In genomic region chr11:69917379-69917948, GRCm38 (mm10) we compare ENCODE assay signal across 24 mouse cellular contexts. TPM values are rescaled to one million over a fixed set of nuclear protein-coding genes. Genes with fewer than 3 reads are reported as not detected.
DNase-seq lines count a peak whose midpoint lies in the region; ATAC-seq and TF ChIP-seq lines count a peak whose summit lies in the region.
"Had no signal": no experiment of that assay in that cellular context is flagged by ENCODE, and none has a peak within 500 bp of the region (broad histone marks: within the 10 kb centered on the region; RNA-seq: fewer than 3 reads in every experiment).

No protein-coding gene starts in this region.

- peaks cover 63% of the 10 kb centered on the region for H3K36me3 ChIP-seq in midbrain, embryonic 10.5 days
- peaks cover 36% of the 10 kb centered on the region for H3K36me3 ChIP-seq in midbrain, postnatal 0 days (ENCODE audit: insufficient read depth, low read length)
- peaks cover 66% of the 10 kb centered on the region for H3K36me3 ChIP-seq in liver, embryonic 12.5 days

- peak; percentile 14 for DNase-seq in gastrocnemius, adult 2 months
- DNase-seq in gastrocnemius, postnatal 36 days, result no peak
- no peak for DNase-seq in midbrain, embryonic 10.5 days (ENCODE audit: low spot score)
- no peak for DNase-seq in midbrain, postnatal 0 days (ENCODE audit: low spot score)
- no peak for DNase-seq in layer of hippocampus, adult 18-20 months (ENCODE audit: low spot score in 2 of 2)
- no peak for DNase-seq in kidney, adult 8-10 months
- DNase-seq: adrenal gland, postnatal 36 days; cerebellum, adult 11-12 months; heart, postnatal 10 days; kidney, adult 9 months; kidney, postnatal 25 days; layer of hippocampus, adult 9-11 months; left cerebral cortex, postnatal 4 days; lung, postnatal 10 days; midbrain, embryonic 14.5 days; right cerebral cortex, postnatal 4 days had no signal

- H3K27ac ChIP-seq in gastrocnemius, adult 2 months, result no peak overlapping the region
- no peak overlapping the region for H3K27ac ChIP-seq in midbrain, embryonic 10.5 days (replicated peaks)
- no peak overlapping the region for H3K27ac ChIP-seq in midbrain, postnatal 0 days (ENCODE audit: low read depth, low read length)
- peak overlapping the region; percentile 99 for H3K27ac ChIP-seq in liver, embryonic 12.5 days
- H3K27ac ChIP-seq: hindbrain, embryonic 13.5 days; left cerebral cortex, adult 2 months had no signal

- peaks cover 72% of the 10 kb centered on the region for H3K4me1 ChIP-seq in midbrain, embryonic 10.5 days
- H3K4me1 ChIP-seq in midbrain, postnatal 0 days (ENCODE audit: insufficient read depth, low read length), result peaks cover 12% of the 10 kb centered on the region
- peaks cover 67% of the 10 kb centered on the region for H3K4me1 ChIP-seq in liver, embryonic 12.5 days

- H3K4me2 ChIP-seq in midbrain, postnatal 0 days (ENCODE audit: low read depth, low read length, poor library complexity, severe bottlenecking), result no peak overlapping the region
- peak overlapping the region; percentile 92 for H3K4me2 ChIP-seq in liver, embryonic 12.5 days
- H3K4me2 ChIP-seq: hindbrain, embryonic 13.5 days had no signal

- intact Hi-C loops in gastrocnemius, adult 2 months (cut with DNase I), result loop anchor here (10.0 kb wide), 1 partner anchor 813 kb away; no protein-coding TSS in a partner anchor
- intact Hi-C loops in gastrocnemius, postnatal 36 days (cut with DNase I), result no loop called here

- no peaks in the 10 kb centered on the region for H3K9me3 ChIP-seq in midbrain, embryonic 10.5 days (replicated peaks)
- no peaks in the 10 kb centered on the region for H3K9me3 ChIP-seq in midbrain, postnatal 0 days (ENCODE audit: low read length)
- H3K9me3 ChIP-seq in liver, embryonic 12.5 days (replicated peaks), result no peaks in the 10 kb centered on the region
- H3K9me3 ChIP-seq: hindbrain, embryonic 13.5 days had no signal

- 88% methylated on average over 8 of the region's 8 CpGs for WGBS in midbrain, embryonic 10.5 days
- WGBS in midbrain, postnatal 0 days, result 90% methylated on average over 8 of the region's 8 CpGs
- 66% methylated on average over 8 of the region's 8 CpGs for WGBS in liver, embryonic 12.5 days (ENCODE audit: insufficient replicate concordance)

- no peak overlapping the region for H3K4me3 ChIP-seq in gastrocnemius, adult 2 months
- H3K4me3 ChIP-seq in midbrain, embryonic 10.5 days, result peak overlapping the region; percentile 20; the same call in 1 of the 2 replicates
- H3K4me3 ChIP-seq in midbrain, postnatal 0 days (ENCODE audit: low read depth, low read length), result no peak overlapping the region
- peak overlapping the region; percentile 86 for H3K4me3 ChIP-seq in liver, embryonic 12.5 days
- H3K4me3 ChIP-seq: hindbrain, embryonic 13.5 days; left cerebral cortex, adult 2 months; myocyte had no signal

- TF ChIP-seq CTCF in gastrocnemius, adult 2 months (IDR thresholded peaks at IDR 0.05), result no peak
- TF ChIP-seq CTCF in midbrain, postnatal 0 days (IDR thresholded peaks at IDR 0.05), result no peak

- no peak overlapping the region for H3K9ac ChIP-seq in midbrain, postnatal 0 days (replicated peaks; ENCODE audit: low read length, poor library complexity, severe bottlenecking)
- H3K9ac ChIP-seq in liver, embryonic 12.5 days, result peak overlapping the region; percentile 100
- H3K9ac ChIP-seq: hindbrain, embryonic 13.5 days had no signal

- no peaks in the 10 kb centered on the region for H3K27me3 ChIP-seq in midbrain, embryonic 10.5 days (ENCODE audit: low read depth, poor library complexity, severe bottlenecking)
- no peaks in the 10 kb centered on the region for H3K27me3 ChIP-seq in midbrain, postnatal 0 days (ENCODE audit: insufficient read depth, low read length)
- H3K27me3 ChIP-seq in liver, embryonic 12.5 days (replicated peaks), result no peaks in the 10 kb centered on the region
- H3K27me3 ChIP-seq: hindbrain, embryonic 13.5 days had no signal

- no peak for ATAC-seq in midbrain, postnatal 0 days (ENCODE audit: low FRiP score)
- ATAC-seq in liver, embryonic 12.5 days, result no peak

RNA-seq across cellular contexts. Expression of gene Gps2, which starts 3.8 kb away (rescaled TPM):
- 10 to 100 TPM; 47.1 to 49.6 TPM for total RNA-seq in gastrocnemius, adult 2 months (2021)
- total RNA-seq in gastrocnemius, postnatal 36 days (2021), result 10 to 100 TPM; 33.9 to 42.5 TPM
- 98.4 and 111 TPM in 2 replicates for polyA plus RNA-seq in midbrain, embryonic 10.5 days (2016; fragmentation: Nextera tagmentation; extraction: Ambion mirVana)
- total RNA-seq in midbrain, postnatal 0 days (2014; rRNA removed), result 45.8 and 47.6 TPM in 2 replicates
- polyA plus RNA-seq in midbrain, postnatal 0 days (2015; fragmentation: Nextera tagmentation; extraction: Ambion mirVana), result 60.3 and 64.3 TPM in 2 replicates
- polyA plus RNA-seq in liver, embryonic 12.5 days (2016; fragmentation: Nextera tagmentation; extraction: Ambion mirVana), result 125 TPM in 2 replicates
- total RNA-seq in layer of hippocampus, adult 18-20 months (2021), result 10 to 100 TPM; 35.7 to 36.1 TPM

RNA-seq across cellular contexts. Expression of gene Eif5a, which starts 4.3 kb away (rescaled TPM):
- 100 to 1,000 TPM; 413 to 433 TPM for total RNA-seq in gastrocnemius, adult 2 months (2021)
- total RNA-seq in gastrocnemius, postnatal 36 days (2021), result 100 to 1,000 TPM; 402 to 432 TPM
- polyA plus RNA-seq in midbrain, embryonic 10.5 days (2016; fragmentation: Nextera tagmentation; extraction: Ambion mirVana), result 2,258 and 2,701 TPM in 2 replicates
- 452 and 486 TPM in 2 replicates for total RNA-seq in midbrain, postnatal 0 days (2014; rRNA removed)
- polyA plus RNA-seq in midbrain, postnatal 0 days (2015; fragmentation: Nextera tagmentation; extraction: Ambion mirVana), result 1,054 and 1,096 TPM in 2 replicates
- polyA plus RNA-seq in liver, embryonic 12.5 days (2016; fragmentation: Nextera tagmentation; extraction: Ambion mirVana), result 2,199 and 2,266 TPM in 2 replicates
- total RNA-seq in layer of hippocampus, adult 18-20 months (2021), result 100 to 1,000 TPM; 438 to 463 TPM

RNA-seq across cellular contexts. Expression of gene Neurl4, which starts 16.6 kb away (rescaled TPM):
- 10 to 100 TPM; 25.2 to 33.5 TPM for total RNA-seq in gastrocnemius, adult 2 months (2021)
- total RNA-seq in gastrocnemius, postnatal 36 days (2021), result 10 to 100 TPM; 22.9 to 23.1 TPM
- polyA plus RNA-seq in midbrain, embryonic 10.5 days (2016; fragmentation: Nextera tagmentation; extraction: Ambion mirVana), result 12.8 and 14.3 TPM in 2 replicates
- 112 and 118 TPM in 2 replicates for total RNA-seq in midbrain, postnatal 0 days (2014; rRNA removed)
- 15.2 and 16.7 TPM in 2 replicates for polyA plus RNA-seq in midbrain, postnatal 0 days (2015; fragmentation: Nextera tagmentation; extraction: Ambion mirVana)
- polyA plus RNA-seq in liver, embryonic 12.5 days (2016; fragmentation: Nextera tagmentation; extraction: Ambion mirVana), result 4.5 and 5.7 TPM in 2 replicates
- total RNA-seq in layer of hippocampus, adult 18-20 months (2021), result 100 to 1,000 TPM; 108 to 114 TPM

RNA-seq across cellular contexts. Expression of gene 2810408A11Rik, which starts 16.7 kb away (rescaled TPM):
- under 1 TPM in 1 of 2 experiments, not detected in 1; 0.33 TPM for total RNA-seq in gastrocnemius, adult 2 months (2021)
- under 1 TPM in 1 of 2 experiments, not detected in 1; 0.59 TPM for total RNA-seq in gastrocnemius, postnatal 36 days (2021)
- polyA plus RNA-seq in midbrain, embryonic 10.5 days (2016; fragmentation: Nextera tagmentation; extraction: Ambion mirVana), result 14.8 and 20.5 TPM in 2 replicates
- 3.3 and 8.7 TPM in 2 replicates for total RNA-seq in midbrain, postnatal 0 days (2014; rRNA removed)
- polyA plus RNA-seq in midbrain, postnatal 0 days (2015; fragmentation: Nextera tagmentation; extraction: Ambion mirVana), result 4.8 and 6.2 TPM in 2 replicates
- 2.3 TPM in 2 replicates for polyA plus RNA-seq in liver, embryonic 12.5 days (2016; fragmentation: Nextera tagmentation; extraction: Ambion mirVana)
- under 1 TPM; 0.17 to 0.58 TPM for total RNA-seq in layer of hippocampus, adult 18-20 months (2021)

RNA-seq across cellular contexts. Expression of gene Ybx2, which starts 18.1 kb away (rescaled TPM):
- 10 to 100 TPM in 1 of 2 experiments, 1 to 10 TPM in 1; 8.0 to 16.5 TPM for total RNA-seq in gastrocnemius, adult 2 months (2021)
- total RNA-seq in gastrocnemius, postnatal 36 days (2021), result 10 to 100 TPM in 1 of 2 experiments, 1 to 10 TPM in 1; 5.4 to 10.6 TPM
- polyA plus RNA-seq in midbrain, embryonic 10.5 days (2016; fragmentation: Nextera tagmentation; extraction: Ambion mirVana), result 2.4 and 2.8 TPM in 2 replicates
- 5.0 and 8.4 TPM in 2 replicates for total RNA-seq in midbrain, postnatal 0 days (2014; rRNA removed)
- polyA plus RNA-seq in midbrain, postnatal 0 days (2015; fragmentation: Nextera tagmentation; extraction: Ambion mirVana), result 3.4 and 4.2 TPM in 2 replicates
- polyA plus RNA-seq in liver, embryonic 12.5 days (2016; fragmentation: Nextera tagmentation; extraction: Ambion mirVana), result 0.20 and 0.25 TPM in 2 replicates
- total RNA-seq in layer of hippocampus, adult 18-20 months (2021), result 1 to 10 TPM; 8.7 to 9.2 TPM
- total RNA-seq: common myeloid progenitor, adult 5-6 weeks; liver, adult 2 months; megakaryocyte progenitor cell, adult 5-6 weeks; neutrophil, adult 5-6 weeks had no signal
- polyA plus RNA-seq: liver, adult 2 months had no signal

Comparison
In these comparisons a context has a peak if more than half of its experiments do, and no peak if none do; other contexts are left out.
1. H3K4me3 ChIP-seq: peak in midbrain, embryonic 10.5 days (single experiment) and liver, embryonic 12.5 days (single experiment); none in gastrocnemius, adult 2 months (single experiment) and midbrain, postnatal 0 days (single experiment).